12 mouse cellular contexts compared by ENCODE assay signal in the genomic region with DNA sequence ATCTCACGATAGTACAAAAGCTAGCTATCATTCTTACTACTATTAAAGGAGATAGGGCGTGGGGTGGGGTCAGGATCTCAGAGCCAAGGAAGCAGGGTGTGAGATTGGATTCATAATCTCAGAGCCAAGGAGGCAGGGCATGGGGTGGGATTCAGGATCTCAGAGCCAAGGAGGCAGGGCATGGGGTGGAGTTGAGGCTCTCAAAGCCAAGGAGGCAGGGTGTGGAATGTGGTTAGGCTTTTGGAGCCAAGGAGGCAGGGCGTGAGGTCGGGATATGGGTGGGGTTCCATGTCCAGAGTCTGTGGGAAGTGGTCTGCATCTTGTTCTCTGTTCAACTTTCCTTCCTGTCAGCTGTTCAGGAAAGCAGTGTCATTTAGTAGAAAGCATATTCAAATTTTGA. TPM values are rescaled to one million over a fixed set of nuclear protein-coding genes. Genes with fewer than 3 reads are reported as not detected.
DNase-seq lines count a peak whose midpoint lies in the region; ATAC-seq lines count a peak whose summit lies in the region.
"Had no signal": no experiment of that assay in that cellular context is flagged by ENCODE, and none has a peak within 500 bp of the region (broad histone marks: within the 10 kb centered on the region; RNA-seq: fewer than 3 reads in every experiment).

No protein-coding gene starts in this region.

- no peaks in the 10 kb centered on the region for H3K36me3 ChIP-seq in embryonic facial prominence, embryonic 15.5 days
- no peaks in the 10 kb centered on the region for H3K36me3 ChIP-seq in lung, embryonic 15.5 days
- H3K36me3 ChIP-seq in midbrain, embryonic 11.5 days (ENCODE audit: control insufficient read depth, insufficient read depth, low read length): no peaks in the 10 kb centered on the region

- intact Hi-C loops in heart, postnatal 10 days (cut with DNase I): no loop called here

- no peak overlapping the region for H3K27ac ChIP-seq in embryonic facial prominence, embryonic 15.5 days (replicated peaks)
- H3K27ac ChIP-seq in lung, embryonic 15.5 days: peak overlapping the region; percentile 24; the same call in 1 of the 2 replicates
- H3K27ac ChIP-seq in midbrain, embryonic 11.5 days (ENCODE audit: low read depth, low read length): no peak overlapping the region
- H3K27ac ChIP-seq: embryonic facial prominence, embryonic 12.5 days had no signal

- H3K4me3 ChIP-seq in embryonic facial prominence, embryonic 15.5 days (replicated peaks): no peak overlapping the region
- no peak overlapping the region for H3K4me3 ChIP-seq in lung, embryonic 15.5 days
- no peak overlapping the region for H3K4me3 ChIP-seq in midbrain, embryonic 11.5 days (ENCODE audit: low read depth, low read length)
- H3K4me3 ChIP-seq: embryonic facial prominence, embryonic 12.5 days had no signal

- H3K27me3 ChIP-seq in embryonic facial prominence, embryonic 15.5 days: no peaks in the 10 kb centered on the region
- H3K27me3 ChIP-seq in lung, embryonic 15.5 days: no peaks in the 10 kb centered on the region
- no peaks in the 10 kb centered on the region for H3K27me3 ChIP-seq in midbrain, embryonic 11.5 days (ENCODE audit: control insufficient read depth, insufficient read depth, low read length)
- H3K27me3 ChIP-seq: embryonic facial prominence, embryonic 12.5 days had no signal

- no peak overlapping the region for H3K4me2 ChIP-seq in embryonic facial prominence, embryonic 15.5 days (replicated peaks)
- H3K4me2 ChIP-seq in lung, embryonic 15.5 days: no peak overlapping the region
- H3K4me2 ChIP-seq in midbrain, embryonic 11.5 days: no peak overlapping the region
- H3K4me2 ChIP-seq: embryonic facial prominence, embryonic 12.5 days; lung, embryonic 14.5 days had no signal

- H3K9me3 ChIP-seq in embryonic facial prominence, embryonic 15.5 days (replicated peaks): no peaks in the 10 kb centered on the region
- H3K9me3 ChIP-seq in lung, embryonic 15.5 days: no peaks in the 10 kb centered on the region
- H3K9me3 ChIP-seq in midbrain, embryonic 11.5 days (ENCODE audit: control insufficient read depth, low read length): no peaks in the 10 kb centered on the region
- H3K9me3 ChIP-seq: embryonic facial prominence, embryonic 12.5 days had no signal

- H3K9ac ChIP-seq in embryonic facial prominence, embryonic 15.5 days: no peak overlapping the region
- H3K9ac ChIP-seq in lung, embryonic 15.5 days: no peak overlapping the region
- H3K9ac ChIP-seq in midbrain, embryonic 11.5 days (ENCODE audit: low read length): no peak overlapping the region
- H3K9ac ChIP-seq: embryonic facial prominence, embryonic 12.5 days; lung, embryonic 14.5 days had no signal

- 75% methylated on average over 4 of the region's 4 CpGs for WGBS in embryonic facial prominence, embryonic 15.5 days
- WGBS in lung, embryonic 15.5 days: 53% methylated on average over 4 of the region's 4 CpGs
- 81% methylated on average over 4 of the region's 4 CpGs for WGBS in midbrain, embryonic 11.5 days

- H3K4me1 ChIP-seq in embryonic facial prominence, embryonic 15.5 days: 0 out of 2 replicates have a peak, but pooled peaks cover 6% of the 10 kb centered on the region
- peaks cover 6% of the 10 kb centered on the region for H3K4me1 ChIP-seq in lung, embryonic 15.5 days
- H3K4me1 ChIP-seq in midbrain, embryonic 11.5 days (ENCODE audit: control insufficient read depth, insufficient read depth, low read length): no peaks in the 10 kb centered on the region

- ATAC-seq in embryonic facial prominence, embryonic 15.5 days (ENCODE audit: insufficient number of reproducible peaks, low FRiP score, low TSS enrichment, low read depth): peak; percentile 65; the same call in 1 of the 2 replicates
- ATAC-seq in lung, embryonic 15.5 days (ENCODE audit: borderline replicate concordance, extremely low read depth, low FRiP score, low TSS enrichment): peak; percentile 73
- ATAC-seq in midbrain, embryonic 11.5 days (ENCODE audit: low FRiP score): no peak

- peak; percentile 49 for DNase-seq in ES-CJ7 (ENCODE audit: low read depth, low spot score)
- DNase-seq in heart, postnatal 10 days: peak; percentile 64 to 66
- DNase-seq in midbrain, embryonic 11.5 days (ENCODE audit: low spot score, missing footprints): no peak
- no peak for DNase-seq in layer of hippocampus, adult 11-12 months (ENCODE audit: low spot score)
- DNase-seq in ovary, postnatal 36 days (ENCODE audit: low spot score): no peak
- DNase-seq: layer of hippocampus, postnatal 36 days; lung, embryonic 14.5 days; right cerebral cortex, postnatal 25 days; thymus, postnatal 25 days had no signal

RNA-seq across cellular contexts. Expression of a gene that starts 16.6 kb away (rescaled TPM):
- polyA plus RNA-seq in embryonic facial prominence, embryonic 15.5 days (2015; fragmentation: Nextera tagmentation; extraction: Ambion mirVana): 18.8 and 22.3 TPM in 2 replicates
- total RNA-seq in heart, postnatal 10 days (2021): 10 to 100 TPM; 55.2 to 58.0 TPM
- 20.9 and 25.4 TPM in 2 replicates for polyA plus RNA-seq in lung, embryonic 15.5 days (2015; fragmentation: Nextera tagmentation; extraction: Ambion mirVana)
- polyA plus RNA-seq in midbrain, embryonic 11.5 days (2014; fragmentation: Nextera tagmentation; extraction: Ambion mirVana): 20.5 and 22.1 TPM in 2 replicates

Comparison
In these comparisons a context has a peak if more than half of its experiments do, and no peak if none do; other contexts are left out.
1. DNase-seq: peak in ES-CJ7 (single experiment) and heart, postnatal 10 days (2 of 2); none in midbrain, embryonic 11.5 days (single experiment), layer of hippocampus, adult 11-12 months (single experiment) and ovary, postnatal 36 days (single experiment).